Mouse (Mus musculus) T-cell, adult 2 months (primary cell): ENCODE data around the gene Ins2.

Experiments
- DNase-seq: peaks from one replicate; pipeline ENCODE4 v3.0.0; 2022; ENCODE audit warnings: low spot score

Gene Ins2

DNA sequence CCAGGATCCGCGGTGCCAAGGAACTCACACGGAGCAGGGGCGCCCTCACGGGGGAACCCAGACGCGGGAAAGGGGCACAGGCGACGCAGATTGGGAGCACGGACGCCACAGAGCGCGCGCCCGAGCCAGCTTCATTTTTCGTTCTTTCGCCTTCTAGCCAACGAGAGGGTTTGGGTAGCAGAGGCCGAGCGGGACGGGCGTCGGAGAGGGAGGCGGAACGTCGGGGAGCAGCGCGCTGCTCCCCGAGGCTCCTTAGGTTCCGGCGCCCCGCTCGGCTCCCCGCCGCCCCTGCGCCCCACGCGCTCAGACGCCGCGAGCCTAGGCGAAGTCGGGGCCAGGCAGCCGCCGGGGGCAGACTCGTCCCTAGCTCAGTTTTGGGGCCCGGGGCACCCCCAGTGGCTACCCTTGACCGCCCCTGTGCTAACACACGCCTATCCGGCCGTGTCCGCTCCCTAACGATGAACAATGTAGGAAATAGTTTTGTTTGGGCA is 79.2 kb downstream of the Ins2 start:
- no peak for DNase-seq

DNA sequence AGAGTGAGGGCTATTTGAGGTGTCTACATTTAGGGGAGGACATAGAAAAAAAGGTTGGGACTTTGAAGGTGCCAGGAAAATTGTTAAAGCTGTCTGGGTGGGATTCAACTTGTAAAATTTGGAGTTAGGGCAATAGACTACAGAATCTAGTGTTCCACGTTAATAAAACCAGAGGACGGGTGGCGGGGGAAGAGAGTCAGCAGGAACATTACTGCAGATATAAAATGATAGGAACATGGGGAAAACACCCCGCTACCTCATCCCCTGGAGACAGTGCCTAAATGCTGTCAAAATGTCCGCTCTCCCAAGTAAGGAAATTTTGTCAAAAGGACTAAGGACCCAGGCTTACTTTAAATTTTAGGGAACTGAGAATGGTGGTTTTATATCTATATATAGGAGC is 80.0 kb downstream of the Ins2 start:
- DNase-seq: no peak

DNA sequence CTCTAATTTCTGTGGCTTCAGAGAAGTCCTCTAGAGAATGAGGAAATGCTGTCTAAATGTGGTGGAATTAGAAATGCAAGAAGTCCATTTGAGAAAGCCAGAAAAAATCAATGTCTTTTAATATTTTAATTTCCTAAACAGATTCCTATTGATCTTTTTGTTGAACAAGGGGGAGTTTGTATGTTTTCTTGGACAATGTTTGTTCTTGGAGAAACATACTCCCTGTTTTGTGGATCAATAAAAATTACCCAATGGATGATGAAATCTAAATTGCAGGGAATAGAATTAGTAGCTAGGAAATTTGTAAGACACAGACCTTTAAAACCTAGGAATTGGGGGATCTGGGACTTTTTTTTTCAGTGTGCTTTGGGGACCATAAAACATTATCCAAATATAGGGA is 81.4 kb downstream of the Ins2 start:
- no peak for DNase-seq

DNA sequence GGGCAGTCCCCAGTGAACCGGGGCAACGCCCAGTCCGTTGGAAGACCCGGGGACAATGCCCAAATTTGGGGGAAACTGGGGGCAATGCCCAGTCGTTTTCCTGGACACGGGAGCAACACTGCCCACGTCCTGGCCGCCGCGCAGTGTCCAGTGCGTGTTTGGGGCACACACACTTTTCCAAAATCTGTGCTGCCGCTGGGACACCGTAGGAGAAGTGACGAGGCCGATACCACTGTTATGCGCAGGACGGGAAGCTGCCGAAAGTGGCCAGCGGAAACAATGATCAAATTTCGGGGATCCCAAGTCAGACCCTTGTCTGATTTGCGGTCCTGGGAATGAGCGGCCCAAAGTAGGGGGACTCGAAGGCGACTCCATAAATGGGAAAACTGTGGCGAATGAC is 82.1 kb downstream of the Ins2 start:
- DNase-seq: no peak

DNA sequence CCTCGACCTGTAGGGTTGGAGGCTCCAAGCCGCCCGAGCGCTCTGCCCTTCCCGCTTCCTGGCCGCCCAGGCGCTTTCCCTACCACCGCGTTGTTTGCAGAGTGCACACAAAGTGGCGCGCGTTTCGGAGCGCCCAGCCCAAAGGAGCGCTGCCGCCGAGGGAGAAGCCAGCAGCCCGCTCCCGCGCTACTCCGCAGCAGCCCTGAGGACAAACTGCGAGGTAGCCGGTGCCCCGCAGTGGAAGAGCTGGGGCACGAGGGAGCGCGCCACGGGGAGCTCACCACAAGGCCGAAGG is 82.6 kb downstream of the Ins2 start:
- no peak for DNase-seq

DNA sequence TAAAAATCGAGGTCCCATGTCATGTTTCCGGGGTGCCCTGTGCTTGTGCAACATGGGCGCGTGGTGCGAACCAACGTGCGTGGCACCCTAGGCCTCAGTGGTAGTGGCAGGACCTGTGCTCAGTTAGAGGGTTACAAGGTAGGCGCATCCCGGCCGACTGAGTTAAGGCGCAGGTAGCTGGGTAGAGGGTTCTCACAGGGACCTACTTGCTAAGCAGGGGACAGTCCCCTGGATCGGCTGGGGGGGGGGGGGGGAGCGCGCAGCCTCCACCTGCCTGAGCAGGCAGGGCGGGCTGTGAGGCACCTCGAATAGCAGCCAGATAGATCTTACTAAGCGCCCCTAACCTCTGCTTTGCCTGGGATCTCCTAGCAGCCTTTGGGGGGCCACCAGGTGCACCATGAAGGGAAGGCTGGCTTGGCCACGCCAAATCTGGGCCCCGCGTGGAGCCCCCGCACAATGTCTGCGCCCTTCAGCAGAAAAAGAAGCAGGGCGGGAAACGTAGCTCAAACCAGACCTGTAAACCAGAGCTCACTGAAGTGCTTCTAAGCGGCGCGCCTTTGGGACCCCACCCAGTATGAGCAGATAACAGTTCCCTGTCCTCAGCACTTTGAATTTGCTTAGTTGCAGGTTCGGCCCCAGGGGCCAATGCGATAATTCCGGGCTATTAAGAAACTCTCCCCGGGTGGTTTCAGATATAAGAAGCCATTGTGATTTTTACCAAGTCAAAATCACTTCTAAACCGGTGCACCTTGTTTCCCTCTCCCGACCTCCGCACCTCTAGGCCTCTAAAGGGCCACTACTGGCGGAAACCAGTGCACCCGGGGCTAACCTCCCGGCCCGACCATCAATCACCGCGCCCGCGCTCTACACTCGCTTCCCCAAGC is 83.2 kb downstream of the Ins2 start:
- no peak for DNase-seq

DNA sequence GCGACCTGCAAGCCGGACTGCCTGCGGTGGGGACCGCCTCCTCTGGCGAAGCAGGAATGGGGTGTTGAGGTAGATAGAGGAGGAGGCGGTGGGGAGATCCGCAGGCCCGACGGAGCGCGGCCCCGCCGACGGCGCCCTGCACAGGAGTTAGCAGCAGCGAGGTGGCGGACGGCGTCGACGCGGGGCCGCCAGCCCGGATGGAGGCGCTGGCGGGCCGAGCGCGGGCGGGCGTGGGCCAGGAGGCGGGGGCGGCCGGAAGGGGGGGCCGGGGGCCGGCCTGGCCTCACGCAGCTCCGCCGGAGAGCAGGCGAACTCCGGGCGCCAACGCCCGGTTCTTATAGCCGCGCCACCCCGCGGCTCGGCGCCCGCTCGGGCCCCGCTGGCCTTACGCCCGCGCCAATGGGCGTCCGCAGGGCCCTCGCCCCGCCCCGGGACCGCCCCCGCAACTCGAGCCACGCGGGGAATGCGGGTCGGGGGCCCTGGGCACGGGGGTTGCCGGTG is 84.0 kb downstream of the Ins2 start:
- DNase-seq: no peak

DNA sequence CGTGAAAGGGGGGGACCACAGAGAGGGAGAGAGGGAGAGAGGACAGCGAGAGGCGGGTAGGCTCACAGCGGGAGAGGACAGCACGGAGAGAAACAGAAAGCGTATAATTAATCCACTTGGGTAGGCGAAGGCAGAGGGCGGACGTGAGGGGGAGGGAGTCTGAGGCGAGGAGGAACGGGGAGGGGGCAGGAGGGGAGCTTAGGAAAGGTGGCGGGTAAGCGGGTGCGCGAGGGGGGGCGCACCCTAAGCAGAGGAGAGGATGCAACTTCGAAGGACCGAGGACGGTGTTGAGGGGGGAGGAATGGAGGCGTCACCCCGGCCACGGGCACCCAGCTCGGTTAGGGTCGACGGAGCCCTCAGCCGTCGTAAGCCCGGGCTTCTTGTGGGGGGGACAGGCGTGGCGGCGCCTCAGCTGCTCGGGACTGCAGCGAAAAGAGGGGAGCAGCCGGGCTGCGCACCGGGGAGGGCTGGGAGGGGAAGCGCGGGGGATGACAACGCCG is 84.5 kb downstream of the Ins2 start:
- no peak for DNase-seq

DNA sequence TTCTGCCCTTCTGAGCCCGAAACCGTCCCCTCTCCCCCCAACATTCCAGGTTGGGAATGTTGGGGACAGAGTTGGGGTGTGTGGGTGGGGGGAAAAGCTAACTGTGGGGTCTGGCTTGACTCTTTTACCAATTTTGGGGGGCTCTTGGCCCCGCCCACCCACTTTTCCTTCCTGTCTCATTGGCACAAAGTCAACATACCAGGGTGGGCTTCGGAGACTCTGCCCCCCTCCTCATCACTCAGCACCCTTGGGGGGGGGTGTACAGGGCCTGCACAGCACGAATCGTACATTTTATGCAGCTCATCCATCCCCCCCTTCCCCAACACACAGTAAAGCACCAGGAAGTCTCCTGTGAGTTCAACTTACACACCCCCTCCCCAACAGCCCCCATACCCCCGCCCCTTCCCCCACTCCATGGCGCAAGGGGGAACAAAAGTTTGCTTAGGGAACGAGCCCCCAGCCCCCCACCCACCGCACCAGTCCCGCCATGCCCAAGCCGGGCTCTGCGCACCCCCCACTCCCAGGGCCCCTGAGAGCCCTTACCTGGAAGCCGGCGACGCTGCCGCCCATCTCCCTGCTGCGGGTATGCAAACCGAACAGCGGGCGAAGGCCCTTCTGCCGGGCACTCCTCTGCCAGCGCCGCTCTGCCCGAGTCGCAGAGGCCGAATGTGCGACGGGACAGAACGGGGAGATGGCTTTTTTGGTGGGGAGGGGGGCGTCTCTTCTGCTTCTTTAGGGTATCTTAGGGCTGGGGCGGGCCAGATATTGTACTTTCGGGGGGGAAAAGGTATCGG is 85.2 kb downstream of the Ins2 start:
- no peak for DNase-seq

DNA sequence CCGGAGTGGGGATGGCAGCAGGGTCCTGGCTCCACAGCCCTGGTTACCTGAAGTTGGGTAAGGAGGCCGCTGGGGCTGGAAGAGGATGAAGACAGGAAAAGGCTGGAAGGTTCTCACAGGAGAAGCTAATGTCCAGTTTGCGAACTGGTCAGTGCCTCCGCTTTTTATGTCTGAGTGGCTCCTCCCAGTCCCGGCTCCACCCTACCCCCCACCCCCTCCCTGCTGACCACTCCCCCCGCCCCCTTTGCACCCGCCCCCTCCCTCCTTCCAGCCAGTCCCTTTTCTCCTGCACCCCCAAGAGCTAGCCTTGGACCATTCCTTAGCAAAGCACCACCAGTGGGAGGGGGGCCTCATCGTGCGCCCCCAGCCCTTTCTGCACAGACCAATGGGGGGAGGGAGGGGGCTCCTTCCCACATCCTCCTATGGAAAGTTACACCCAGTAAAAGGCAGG is 85.8 kb downstream of the Ins2 start:
- no peak for DNase-seq

DNA sequence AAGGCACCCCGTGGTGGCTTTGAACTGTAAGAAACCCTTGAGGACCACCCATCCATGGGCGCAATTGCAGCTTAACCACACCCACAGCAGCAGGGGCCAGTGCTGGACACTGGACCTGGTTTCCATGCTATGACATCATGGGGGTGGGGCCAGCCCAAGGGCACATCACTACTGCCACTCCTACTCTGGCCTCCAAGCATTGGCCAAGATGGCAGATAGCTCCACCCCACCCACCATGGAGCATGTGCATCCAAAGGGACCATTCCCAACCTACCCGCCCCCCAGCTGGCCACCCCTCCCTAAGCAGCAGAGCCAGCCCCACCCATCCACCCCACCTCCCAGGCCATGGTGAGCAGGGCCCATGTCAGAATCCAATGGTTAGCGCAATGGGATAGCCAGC is 87.1 kb downstream of the Ins2 start:
- DNase-seq: no peak

DNA sequence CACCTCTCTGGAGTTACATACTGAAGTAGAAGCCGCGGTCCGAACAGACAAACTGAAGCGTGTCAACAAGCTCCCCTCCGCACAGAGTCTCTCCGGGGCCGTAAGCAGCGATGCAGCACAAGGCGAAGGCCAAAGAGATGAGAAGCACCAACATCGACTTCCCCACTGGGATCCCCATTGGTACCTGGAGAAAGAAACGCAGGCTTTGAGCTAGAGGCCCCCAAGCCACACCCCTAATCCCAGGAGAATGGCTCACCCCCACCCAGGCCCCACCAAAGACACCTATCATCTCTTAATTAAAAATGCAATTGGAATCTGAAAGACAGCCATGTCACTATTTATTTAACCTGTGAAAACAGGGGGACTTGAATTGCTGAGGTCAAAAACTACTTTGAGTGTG is 87.5 kb downstream of the Ins2 start:
- DNase-seq: no peak

DNA sequence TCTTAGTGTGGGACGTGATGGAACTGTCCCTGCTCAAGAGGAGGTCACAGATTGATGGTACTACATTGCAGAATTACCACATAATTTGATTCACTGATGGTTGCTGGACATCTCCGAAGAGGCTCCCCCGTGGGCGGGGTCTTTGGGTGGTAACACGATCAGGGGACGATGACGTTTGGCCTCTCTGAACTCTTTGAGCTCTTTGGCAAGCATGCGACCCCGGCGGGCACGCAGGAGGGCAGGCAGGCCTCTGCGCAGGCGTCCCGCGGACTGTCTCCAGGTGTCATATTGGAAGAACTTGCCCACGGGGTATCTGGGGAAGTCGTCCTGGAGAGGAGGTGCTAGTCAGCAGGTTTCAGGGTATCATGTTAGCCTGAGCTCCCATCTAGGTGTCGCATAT is 89.5 kb downstream of the Ins2 start:
- no peak for DNase-seq

DNA sequence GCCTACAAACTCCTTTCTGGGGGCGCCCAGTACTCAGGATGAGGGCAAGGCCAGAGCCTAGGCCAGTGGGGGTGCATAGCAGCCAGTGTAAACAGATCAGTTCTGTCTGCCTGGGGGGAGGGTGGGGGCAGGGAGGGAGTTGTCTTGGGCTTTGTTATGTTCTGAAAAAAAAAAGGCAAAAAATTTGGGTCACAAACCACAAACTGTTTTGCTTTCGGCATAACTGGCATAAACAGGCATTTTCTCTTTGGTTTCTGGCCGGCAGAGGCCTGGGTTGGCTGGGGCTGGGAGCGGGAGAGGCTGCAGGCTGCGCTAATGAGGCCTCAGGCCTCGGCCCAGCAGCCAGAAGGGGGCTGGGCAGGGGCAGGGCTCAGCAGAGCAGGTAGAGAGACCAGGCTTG is 96.5 kb downstream of the Ins2 start:
- no peak for DNase-seq

DNA sequence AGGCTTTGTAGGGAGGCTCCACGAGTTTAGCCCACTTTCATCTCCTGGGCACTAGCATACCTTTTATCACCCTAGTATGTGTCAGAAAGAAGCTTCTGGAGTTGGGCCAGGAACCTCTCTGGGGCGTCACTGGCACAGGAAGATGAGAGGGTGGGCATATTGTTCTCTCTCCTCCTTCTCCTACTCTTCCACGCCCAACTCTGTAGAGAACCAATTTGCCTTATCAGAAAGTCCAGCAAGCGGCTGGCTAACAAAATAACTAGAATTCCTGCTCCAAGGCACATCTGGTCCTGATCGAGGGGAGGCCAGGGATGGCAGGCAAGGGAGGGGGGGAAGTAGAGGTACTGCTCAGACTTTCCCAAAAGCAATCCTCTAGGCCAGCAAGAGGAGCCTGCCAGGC is 98.1 kb downstream of the Ins2 start:
- DNase-seq: no peak

DNA sequence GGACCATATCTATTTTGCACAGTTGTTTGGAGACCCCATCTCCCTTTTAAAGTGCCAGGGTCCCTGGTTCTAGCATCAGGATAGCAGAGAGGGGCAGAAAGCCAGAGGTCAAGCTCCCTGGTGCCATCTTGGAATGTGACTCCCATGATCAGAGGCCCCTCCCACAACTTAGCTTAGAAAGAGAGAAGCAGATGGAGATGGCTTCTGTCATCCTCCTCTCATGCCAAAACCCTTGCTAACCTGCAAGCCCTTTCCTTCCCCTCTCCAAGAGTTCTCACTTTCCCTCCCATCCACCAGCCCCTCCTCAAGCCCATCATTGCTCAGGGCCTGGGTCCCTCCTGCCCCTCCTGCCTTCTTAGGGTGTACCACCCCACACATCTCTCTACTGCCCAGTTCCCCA is 107.0 kb downstream of the Ins2 start:
- DNase-seq: no peak

DNA sequence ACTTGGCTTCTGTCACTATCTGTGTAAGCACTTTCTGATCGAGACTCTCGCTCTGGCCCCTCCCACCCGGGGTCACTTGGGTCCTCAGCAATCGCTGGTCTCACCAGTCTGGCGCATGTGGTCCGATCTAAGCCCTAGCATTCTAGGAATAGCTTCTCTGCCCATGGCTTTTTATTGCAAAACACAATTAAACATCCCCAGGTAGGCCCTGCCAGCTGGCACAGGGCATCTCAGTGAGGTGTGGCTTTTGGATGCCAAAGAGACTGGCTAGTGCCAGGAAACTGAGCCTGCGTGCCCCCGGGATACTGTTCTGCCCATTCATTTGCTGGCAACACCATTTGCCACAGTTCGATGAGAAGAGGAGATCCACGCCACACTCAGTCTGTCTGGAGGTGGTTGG is 112.5 kb downstream of the Ins2 start:
- no peak for DNase-seq

DNA sequence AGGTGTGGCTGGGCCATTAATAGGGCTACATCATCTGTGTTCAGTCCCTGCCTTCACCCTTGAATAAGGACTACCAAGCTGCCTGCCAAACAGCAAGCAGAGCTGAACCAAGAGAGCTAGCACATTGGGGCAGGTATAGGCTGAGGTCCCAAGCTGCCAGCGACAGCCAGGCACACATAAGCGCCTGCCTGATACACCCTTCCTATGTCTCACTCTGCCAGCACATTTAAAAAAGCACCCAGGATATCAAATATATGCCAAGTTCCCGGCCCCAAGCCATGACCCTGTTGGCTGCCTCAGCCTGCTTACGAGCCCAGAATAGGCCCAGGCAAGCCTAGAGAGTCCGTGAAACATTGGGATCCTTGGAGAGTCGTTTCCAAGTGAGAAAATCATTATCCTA is 113.4 kb downstream of the Ins2 start:
- DNase-seq: no peak
